Mouse (Mus musculus) liver, embryonic 16.5 days (tissue): ENCODE results near the gene Ltbr. TPM values are rescaled to one million over a fixed set of nuclear protein-coding genes. Genes with fewer than 3 reads are reported as not detected.

Experiments used
- ATAC-seq: fragments of 200-750 bp; cut with Nextera tagmentation; 2 replicates; pipeline ENCODE4 v1.8.0; 2017; ENCODE audit warnings: low read depth, mild to moderate bottlenecking, moderate number of reproducible peaks, moderate library complexity
- H3K27ac ChIP-seq: fragments of 300-500 bp; sonication (generic); 2 replicates; pipeline ENCODE4 v1.5.1; 2014; ENCODE audit warnings: mild to moderate bottlenecking, low read length
- H3K27me3 ChIP-seq: fragments of 300-500 bp; sonication (generic); 2 replicates; pipeline ENCODE4 v1.6.1; 2014; ENCODE audit warnings: low read depth, low read length, mixed read lengths; ENCODE audit not compliant: control insufficient read depth, insufficient read depth
- H3K36me3 ChIP-seq: fragments of 300-500 bp; sonication (generic); 2 replicates; pipeline ENCODE4 v1.6.1; 2014; ENCODE audit warnings: mild to moderate bottlenecking; ENCODE audit not compliant: control insufficient read depth, insufficient read depth
- H3K4me1 ChIP-seq: fragments of 300-500 bp; sonication (generic); 2 replicates; pipeline ENCODE4 v1.6.1; 2014; ENCODE audit warnings: low read depth, low read length, mixed read lengths; ENCODE audit not compliant: control insufficient read depth
- H3K4me2 ChIP-seq: fragments of 300-500 bp; sonication (generic); 2 replicates; pipeline ENCODE4 v1.6.1; 2014; ENCODE audit warnings: low read depth, low read length, mixed read lengths
- H3K4me3 ChIP-seq: fragments of 300-500 bp; sonication (generic); 2 replicates; pipeline ENCODE4 v1.5.1; 2014; ENCODE audit warnings: low read depth, mild to moderate bottlenecking, low read length
- H3K9ac ChIP-seq: fragments of 300-500 bp; sonication (generic); 2 replicates; pipeline ENCODE4 v1.6.1; 2014; ENCODE audit warnings: low read depth, low read length
- H3K9me3 ChIP-seq: fragments of 300-500 bp; sonication (generic); replicated peaks from 2 replicates; pipeline ENCODE4 v1.6.1; 2016; ENCODE audit warnings: low read length; ENCODE audit not compliant: control insufficient read depth
- WGBS: fragments of 180-500 bp; shearing (Covaris S2); extraction: QIAGEN DNeasy Blood & Tissue Kit; methylation state at CpG from one replicate; pipeline ENCODE4 v1.1.7; 2014; ENCODE audit not compliant: insufficient replicate concordance; 5-methylcytosine and 5-hydroxymethylcytosine counted together
- polyA plus RNA-seq: library from polyadenylated mRNA; unstranded; fragments of >200 nt; fragmentation: Nextera tagmentation; extraction: Ambion mirVana; gene quantifications from 2 replicates; pipeline ENCODE4 v1.2.1, GENCODE M21; 2015

The Ltbr gene
- 22.3 and 22.5 TPM in 2 replicates for polyA plus RNA-seq

GRCm38 (mm10) chr6:125313546-125314230 lies at the start of gene Ltbr:
Gene Ltbr (minus strand): TSS chr6:125313885.
- Histone ChIP-seq H3K27me3 (no peaks in the 10 kb centered on the region; the same call in 1 of the 2 replicates), H3K4me3 (peak within 1 kb of the TSS; percentile 67), H3K27ac (peak within 1 kb of the TSS; percentile 64), H3K4me2 (peak within 1 kb of the TSS; percentile 49), H3K4me1 (peaks cover 8% of the 10 kb centered on the region), H3K36me3 (no peaks in the 10 kb centered on the region), H3K9me3 (no peaks in the 10 kb centered on the region), H3K9ac (peak within 1 kb of the TSS; percentile 74)
- 1% methylated on average over 45 of the region's 46 CpGs for WGBS
- ATAC-seq: peak; percentile 89

- peaks cover 9% of the 10 kb centered on the region for H3K36me3 ChIP-seq
- no peak overlapping the region for H3K4me3 ChIP-seq
- H3K9ac ChIP-seq: no peak overlapping the region
- no peak overlapping the region; the same call in 1 of the 2 replicates for H3K27ac ChIP-seq
- H3K9me3 ChIP-seq: no peaks in the 10 kb centered on the region
- H3K27me3 ChIP-seq: no peaks in the 10 kb centered on the region
- ATAC-seq: no peak
- WGBS: 43% methylated on average over 15 of the region's 15 CpGs
- H3K4me2 ChIP-seq: no peak overlapping the region; the same call in 1 of the 2 replicates
- H3K4me1 ChIP-seq: peaks cover 6% of the 10 kb centered on the region
Measured at GRCm38 (mm10) chr6:125363021-125363420, 49.3 kb upstream of the Ltbr start.

DNA sequence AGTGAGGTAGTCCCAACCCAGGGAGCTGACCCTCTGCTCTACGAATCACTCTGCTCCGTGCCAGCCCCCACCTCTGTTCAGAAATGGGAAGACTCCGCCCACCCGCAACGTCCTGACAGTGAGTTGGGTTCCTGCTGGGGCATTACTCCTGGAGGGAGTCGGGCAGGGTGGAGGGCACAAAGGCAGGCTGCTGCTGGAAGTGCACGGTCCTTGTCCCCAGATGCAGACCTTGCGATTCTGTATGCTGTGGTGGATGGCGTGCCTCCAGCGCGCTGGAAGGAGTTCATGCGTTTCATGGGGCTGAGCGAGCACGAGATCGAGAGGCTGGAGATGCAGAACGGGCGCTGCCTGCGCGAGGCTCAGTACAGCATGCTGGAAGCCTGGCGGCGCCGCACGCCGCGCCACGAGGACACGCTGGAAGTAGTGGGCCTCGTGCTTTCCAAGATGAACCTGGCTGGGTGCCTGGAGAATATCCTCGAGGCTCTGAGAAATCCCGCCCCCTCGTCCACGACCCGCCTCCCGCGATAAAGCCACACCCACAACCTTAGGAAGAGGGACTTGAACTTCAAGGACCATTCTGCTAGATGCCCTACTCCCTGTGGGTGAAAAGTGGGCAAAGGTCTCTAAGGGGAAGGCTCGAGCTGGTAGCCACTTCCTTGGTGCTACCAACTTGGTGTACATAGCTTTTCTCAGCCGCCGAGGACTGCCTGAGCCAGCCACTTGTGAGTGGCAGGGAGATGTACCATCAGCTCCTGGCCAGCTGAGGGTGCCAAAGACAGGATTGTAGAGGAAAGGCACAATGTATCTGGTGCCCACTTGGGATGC lies 48.0 kb upstream of the Ltbr start:
- Histone ChIP-seq H3K27ac (no peak overlapping the region), H3K9ac (no peak overlapping the region), H3K36me3 (peaks cover 13% of the 10 kb centered on the region), H3K4me2 (no peak overlapping the region), H3K4me3 (no peak overlapping the region), H3K4me1 (peaks cover 6% of the 10 kb centered on the region), H3K9me3 (no peaks in the 10 kb centered on the region), H3K27me3 (no peaks in the 10 kb centered on the region)
- 65% methylated on average over 37 of the region's 38 CpGs for WGBS
- no peak for ATAC-seq

DNA sequence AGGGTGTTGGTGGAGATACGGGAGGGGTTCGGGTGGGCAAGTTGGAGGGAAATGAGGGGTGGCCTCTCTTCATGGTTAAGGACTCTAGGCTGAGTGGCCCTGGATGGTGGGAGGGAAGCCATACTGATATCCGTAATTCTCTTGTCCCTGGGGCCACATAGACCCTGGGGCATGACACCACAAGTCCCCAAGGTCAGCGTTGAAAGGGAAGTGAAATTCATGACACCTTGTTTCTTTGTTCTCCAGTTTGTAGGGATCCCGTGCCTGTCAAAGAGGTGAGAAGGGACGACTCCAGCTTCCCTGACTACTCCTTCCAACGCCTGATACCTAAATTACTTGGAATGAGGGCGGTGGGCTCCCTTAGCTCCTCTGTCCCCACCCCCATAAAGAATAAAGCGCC lies 47.2 kb upstream of the Ltbr start:
- no peak for ATAC-seq
- Histone ChIP-seq H3K4me1 (peaks cover 11% of the 10 kb centered on the region), H3K36me3 (peaks cover 13% of the 10 kb centered on the region), H3K27me3 (no peaks in the 10 kb centered on the region), H3K9me3 (no peaks in the 10 kb centered on the region), H3K27ac (no peak overlapping the region), H3K4me2 (no peak overlapping the region), H3K9ac (no peak overlapping the region), H3K4me3 (no peak overlapping the region)
- WGBS: 75% methylated on average over 9 of the region's 9 CpGs

GRCm38 (mm10) chr6:125359999-125360398 lies 46.3 kb upstream of the Ltbr start:
- H3K9me3 ChIP-seq: no peaks in the 10 kb centered on the region
- H3K4me2 ChIP-seq: no peak overlapping the region
- peaks cover 13% of the 10 kb centered on the region for H3K36me3 ChIP-seq
- no peaks in the 10 kb centered on the region for H3K27me3 ChIP-seq
- ATAC-seq: no peak
- H3K9ac ChIP-seq: no peak overlapping the region
- H3K27ac ChIP-seq: no peak overlapping the region
- H3K4me3 ChIP-seq: no peak overlapping the region
- WGBS: 43% methylated on average over 9 of the region's 9 CpGs
- peaks cover 19% of the 10 kb centered on the region for H3K4me1 ChIP-seq

DNA sequence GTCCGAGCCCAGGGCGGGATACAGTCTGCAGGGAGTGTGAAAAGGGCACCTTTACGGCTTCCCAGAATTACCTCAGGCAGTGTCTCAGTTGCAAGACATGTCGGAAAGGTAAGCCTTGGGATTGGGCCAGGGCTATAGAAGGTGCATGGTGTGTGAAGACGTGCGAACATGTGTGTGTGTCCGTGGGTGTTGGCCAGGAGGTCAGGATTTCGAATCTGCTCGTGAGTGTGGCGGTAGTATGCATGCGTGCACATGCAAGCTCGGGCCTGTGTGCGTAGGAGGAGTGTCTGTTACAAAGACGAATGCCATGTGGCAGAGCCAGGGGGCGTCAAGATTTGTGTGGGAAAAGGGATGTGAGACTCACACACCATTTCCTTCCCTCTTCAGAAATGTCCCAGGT lies 43.6 kb upstream of the Ltbr start:
- Histone ChIP-seq H3K9me3 (no peaks in the 10 kb centered on the region), H3K4me2 (no peak overlapping the region), H3K9ac (no peak overlapping the region), H3K4me3 (no peak overlapping the region), H3K27me3 (no peaks in the 10 kb centered on the region), H3K27ac (no peak overlapping the region), H3K36me3 (peaks cover 13% of the 10 kb centered on the region), H3K4me1 (peaks cover 31% of the 10 kb centered on the region)
- WGBS: 72% methylated on average over 15 of the region's 15 CpGs
- ATAC-seq: no peak

DNA sequence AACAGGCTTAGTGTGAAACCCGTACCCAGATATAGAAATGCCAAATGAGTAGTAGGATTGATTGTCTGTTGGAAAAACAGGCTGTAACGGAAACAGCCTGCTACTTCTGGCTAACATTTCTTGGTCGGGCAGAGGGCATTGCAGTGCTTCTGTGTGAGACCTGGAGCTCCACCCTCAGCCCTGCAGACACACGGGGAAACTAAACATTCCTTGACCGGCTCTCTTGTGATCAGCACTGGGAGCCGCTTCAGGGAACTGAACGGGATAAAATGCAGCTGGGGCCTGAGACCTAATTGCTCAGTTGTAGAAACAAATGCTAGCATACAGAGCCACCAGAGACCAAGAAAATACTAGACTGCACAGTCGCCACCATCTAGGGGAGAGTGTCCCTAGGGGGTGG lies 42.6 kb upstream of the Ltbr start:
- no peak overlapping the region for H3K4me2 ChIP-seq
- no peaks in the 10 kb centered on the region for H3K9me3 ChIP-seq
- peaks cover 4% of the 10 kb centered on the region for H3K36me3 ChIP-seq
- H3K4me3 ChIP-seq: no peak overlapping the region
- H3K4me1 ChIP-seq: peaks cover 41% of the 10 kb centered on the region
- no peak for ATAC-seq
- WGBS: 53% methylated on average over 8 of the region's 8 CpGs
- no peak overlapping the region for H3K27ac ChIP-seq
- H3K9ac ChIP-seq: no peak overlapping the region
- no peaks in the 10 kb centered on the region for H3K27me3 ChIP-seq

- no peak; the same call in 1 of the 2 replicates for ATAC-seq
- 10% methylated on average over 10 of the region's 10 CpGs for WGBS
- no peak overlapping the region; the same call in 1 of the 2 replicates for H3K27ac ChIP-seq
- H3K9me3 ChIP-seq: no peaks in the 10 kb centered on the region
- peak overlapping the region; percentile 6 for H3K4me2 ChIP-seq
- no peak overlapping the region for H3K9ac ChIP-seq
- H3K4me3 ChIP-seq: no peak overlapping the region
- no peaks in the 10 kb centered on the region for H3K27me3 ChIP-seq
- H3K4me1 ChIP-seq: peaks cover 41% of the 10 kb centered on the region
- H3K36me3 ChIP-seq: peaks cover 4% of the 10 kb centered on the region
Measured at GRCm38 (mm10) chr6:125355197-125355741, 41.6 kb upstream of the Ltbr start.
